Mouse (Mus musculus): ENCODE measurements at regions not wholly inside any gene's neighbourhood (a gene's known extent, or its start where the extent isn't known, plus 50 kb on each side); places are given as distances from the start of the nearest gene placed in this dataset.

DNA sequence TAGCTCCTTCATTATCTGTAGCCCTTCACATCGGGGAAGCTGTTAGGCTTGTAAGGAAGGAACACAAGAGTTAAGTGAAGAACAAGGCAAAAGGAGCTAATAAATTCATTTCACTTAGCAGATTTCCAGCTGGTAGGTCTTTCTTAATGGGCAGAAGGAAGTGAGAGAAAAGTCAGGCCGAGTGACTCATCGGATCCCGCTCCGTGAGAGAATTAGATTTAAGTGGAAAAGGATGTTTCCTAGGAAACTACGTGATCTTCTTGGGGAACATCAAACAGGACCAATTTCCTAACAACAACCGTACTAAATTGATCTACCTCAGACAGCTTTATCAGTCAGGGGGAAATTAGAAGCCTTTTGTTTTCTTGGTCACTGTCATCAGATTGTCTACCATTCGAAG lies 625.4 kb upstream of the Arpp21 start:
- Histone ChIP-seq H3K9me3 (ENCODE audit: control insufficient read depth, low read depth, low read length) (no peaks in the 10 kb centered on the region), H3K4me3 (ENCODE audit: low read depth, low read length) (no peak overlapping the region), H3K4me2 (replicated peaks; ENCODE audit: low read depth, low read length) (no peak overlapping the region), H3K27me3 (ENCODE audit: control insufficient read depth, insufficient read depth, low read length) (no peaks in the 10 kb centered on the region), H3K9ac (replicated peaks; ENCODE audit: low read depth, low read length) (no peak overlapping the region), H3K4me1 (ENCODE audit: control insufficient read depth, insufficient read depth, low read length) (no peaks in the 10 kb centered on the region), H3K36me3 (ENCODE audit: control insufficient read depth, insufficient read depth, low read length) (no peaks in the 10 kb centered on the region), H3K27ac (ENCODE audit: low read length) (no peak overlapping the region)
- ATAC-seq (ENCODE audit: insufficient number of reproducible peaks, insufficient read depth, low FRiP score, low read depth): no peak
- WGBS: 69% methylated on average over 8 of the region's 8 CpGs

GRCm38 (mm10) chr9:112860307-112860893 lies 624.7 kb upstream of the Arpp21 start:
- H3K9ac ChIP-seq (replicated peaks; ENCODE audit: low read depth, low read length): no peak overlapping the region
- no peaks in the 10 kb centered on the region for H3K36me3 ChIP-seq (ENCODE audit: control insufficient read depth, insufficient read depth, low read length)
- WGBS: 80% methylated on average over 3 of the region's 3 CpGs
- H3K27me3 ChIP-seq (ENCODE audit: control insufficient read depth, insufficient read depth, low read length): no peaks in the 10 kb centered on the region
- H3K9me3 ChIP-seq (ENCODE audit: control insufficient read depth, low read depth, low read length): no peaks in the 10 kb centered on the region
- no peak for ATAC-seq (ENCODE audit: insufficient number of reproducible peaks, insufficient read depth, low FRiP score, low read depth)
- H3K4me1 ChIP-seq (ENCODE audit: control insufficient read depth, insufficient read depth, low read length): no peaks in the 10 kb centered on the region
- H3K4me3 ChIP-seq (ENCODE audit: low read depth, low read length): no peak overlapping the region
- H3K4me2 ChIP-seq (replicated peaks; ENCODE audit: low read depth, low read length): no peak overlapping the region
- H3K27ac ChIP-seq (ENCODE audit: low read length): no peak overlapping the region

DNA sequence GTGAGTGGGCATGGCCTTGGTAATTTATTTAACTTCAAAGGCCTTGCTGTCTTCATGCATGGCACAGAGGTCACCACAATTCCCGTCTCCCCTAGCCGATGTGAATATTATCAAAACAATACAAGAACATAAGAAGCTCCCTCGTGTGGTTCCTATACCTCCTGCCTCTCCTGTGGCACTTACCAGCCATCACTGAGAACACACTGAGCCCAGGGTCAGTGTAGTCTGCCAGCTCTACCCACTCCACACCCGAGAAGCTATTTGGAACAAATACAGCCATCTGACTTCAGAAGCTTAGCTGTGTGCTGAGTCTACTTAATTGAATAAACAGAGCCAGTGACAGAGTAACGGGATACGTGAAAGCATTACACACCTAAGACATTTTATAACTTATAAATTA lies 605.7 kb upstream of the Arpp21 start:
- Histone ChIP-seq H3K4me1 (ENCODE audit: control insufficient read depth, insufficient read depth, low read length) (no peaks in the 10 kb centered on the region), H3K36me3 (ENCODE audit: control insufficient read depth, insufficient read depth, low read length) (no peaks in the 10 kb centered on the region), H3K9me3 (ENCODE audit: control insufficient read depth, low read depth, low read length) (no peaks in the 10 kb centered on the region), H3K9ac (replicated peaks; ENCODE audit: low read depth, low read length) (no peak overlapping the region), H3K4me3 (ENCODE audit: low read depth, low read length) (no peak overlapping the region), H3K4me2 (replicated peaks; ENCODE audit: low read depth, low read length) (no peak overlapping the region), H3K27me3 (ENCODE audit: control insufficient read depth, insufficient read depth, low read length) (no peaks in the 10 kb centered on the region), H3K27ac (ENCODE audit: low read length) (no peak overlapping the region)
- no peak for ATAC-seq (ENCODE audit: insufficient number of reproducible peaks, insufficient read depth, low FRiP score, low read depth)
- WGBS: 35% methylated on average over 6 of the region's 6 CpGs

- Histone ChIP-seq H3K4me1 (ENCODE audit: control insufficient read depth, insufficient read depth, low read length) (no peaks in the 10 kb centered on the region), H3K9me3 (ENCODE audit: control insufficient read depth, low read depth, low read length) (no peaks in the 10 kb centered on the region), H3K4me3 (ENCODE audit: low read depth, low read length) (no peak overlapping the region), H3K4me2 (replicated peaks; ENCODE audit: low read depth, low read length) (no peak overlapping the region), H3K27me3 (ENCODE audit: control insufficient read depth, insufficient read depth, low read length) (no peaks in the 10 kb centered on the region), H3K27ac (ENCODE audit: low read length) (no peak overlapping the region), H3K36me3 (ENCODE audit: control insufficient read depth, insufficient read depth, low read length) (no peaks in the 10 kb centered on the region), H3K9ac (replicated peaks; ENCODE audit: low read depth, low read length) (no peak overlapping the region)
- 73% methylated on average over 7 of the region's 7 CpGs for WGBS
- ATAC-seq (ENCODE audit: insufficient number of reproducible peaks, insufficient read depth, low FRiP score, low read depth): no peak
These were observed 603.5 kb upstream of the Arpp21 start for GRCm38 (mm10) chr9:112839071-112839793.

DNA sequence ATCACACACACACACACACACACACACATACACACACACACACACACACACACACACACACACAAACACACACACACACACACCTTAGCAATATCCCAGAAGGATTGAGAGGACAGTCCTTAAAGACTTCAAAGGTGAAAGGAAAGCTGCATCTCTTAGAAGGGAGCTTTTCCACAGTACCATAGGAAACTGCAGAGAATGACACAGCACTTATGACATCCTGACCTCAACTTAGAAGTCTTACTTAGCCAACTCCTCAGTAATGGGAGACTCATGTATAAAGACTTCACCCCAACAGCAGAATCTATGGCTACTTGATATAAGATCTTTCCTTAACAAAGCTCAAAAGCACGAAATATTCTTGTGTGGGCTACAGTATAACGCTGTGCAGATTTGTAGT lies 601.8 kb upstream of the Arpp21 start:
- WGBS: 97% methylated on average over 2 of the region's 2 CpGs
- no peaks in the 10 kb centered on the region for H3K27me3 ChIP-seq (ENCODE audit: control insufficient read depth, insufficient read depth, low read length)
- no peaks in the 10 kb centered on the region for H3K36me3 ChIP-seq (ENCODE audit: control insufficient read depth, insufficient read depth, low read length)
- H3K4me1 ChIP-seq (ENCODE audit: control insufficient read depth, insufficient read depth, low read length): no peaks in the 10 kb centered on the region
- H3K4me2 ChIP-seq (replicated peaks; ENCODE audit: low read depth, low read length): no peak overlapping the region
- H3K9me3 ChIP-seq (ENCODE audit: control insufficient read depth, low read depth, low read length): no peaks in the 10 kb centered on the region
- ATAC-seq (ENCODE audit: insufficient number of reproducible peaks, insufficient read depth, low FRiP score, low read depth): no peak
- H3K4me3 ChIP-seq (ENCODE audit: low read depth, low read length): no peak overlapping the region
- no peak overlapping the region for H3K9ac ChIP-seq (replicated peaks; ENCODE audit: low read depth, low read length)
- H3K27ac ChIP-seq (ENCODE audit: low read length): no peak overlapping the region

DNA sequence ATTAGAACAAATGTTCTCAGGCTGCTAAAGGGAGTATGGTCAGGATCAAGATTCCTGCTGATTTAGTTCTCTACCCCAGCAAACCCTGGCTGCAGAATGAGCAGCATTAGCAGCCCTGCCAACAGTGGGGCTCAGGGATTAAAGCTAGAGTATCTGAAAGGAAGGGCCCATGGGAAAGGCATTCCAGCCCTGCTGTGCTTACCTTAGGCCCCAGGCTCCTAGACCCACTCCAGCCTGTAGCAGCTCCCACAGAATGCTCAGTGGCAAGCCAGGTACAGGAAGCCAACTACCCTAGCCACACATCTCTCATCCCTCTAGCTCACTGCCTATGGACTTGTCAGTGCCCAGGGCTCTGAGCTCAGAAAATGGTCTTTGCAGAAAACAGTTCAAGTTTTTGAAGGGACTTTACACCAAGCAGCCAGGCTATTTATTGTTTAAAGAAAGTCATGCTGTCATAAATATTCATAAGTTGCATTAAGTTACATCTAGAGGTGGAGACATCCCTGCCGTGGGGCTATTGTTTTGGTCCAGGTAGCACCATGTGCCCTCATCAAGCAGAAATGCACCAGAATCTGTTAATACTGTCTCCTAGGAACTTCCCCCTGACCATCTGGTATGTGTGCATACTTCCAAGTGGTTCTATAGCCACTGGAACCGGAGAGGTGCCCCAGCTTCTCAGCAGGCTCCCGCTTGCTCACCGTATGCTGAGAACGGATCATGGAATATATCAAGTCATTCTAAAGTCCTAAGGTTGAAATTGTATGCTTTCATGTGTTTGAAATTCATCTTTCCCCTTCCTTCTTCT lies 598.9 kb upstream of the Arpp21 start:
- Histone ChIP-seq H3K4me1 (ENCODE audit: control insufficient read depth, insufficient read depth, low read length) (no peaks in the 10 kb centered on the region), H3K27ac (ENCODE audit: low read length) (no peak overlapping the region), H3K4me3 (ENCODE audit: low read depth, low read length) (no peak overlapping the region), H3K9me3 (ENCODE audit: control insufficient read depth, low read depth, low read length) (no peaks in the 10 kb centered on the region), H3K4me2 (replicated peaks; ENCODE audit: low read depth, low read length) (no peak overlapping the region), H3K9ac (replicated peaks; ENCODE audit: low read depth, low read length) (no peak overlapping the region), H3K36me3 (ENCODE audit: control insufficient read depth, insufficient read depth, low read length) (no peaks in the 10 kb centered on the region), H3K27me3 (ENCODE audit: control insufficient read depth, insufficient read depth, low read length) (no peaks in the 10 kb centered on the region)
- no peak for ATAC-seq (ENCODE audit: insufficient number of reproducible peaks, insufficient read depth, low FRiP score, low read depth)
- WGBS: 87% methylated on average over 5 of the region's 5 CpGs

GRCm38 (mm10) chr9:112831102-112831501 lies 595.4 kb upstream of the Arpp21 start:
- no peaks in the 10 kb centered on the region for H3K9me3 ChIP-seq (ENCODE audit: control insufficient read depth, low read depth, low read length)
- 78% methylated on average over 2 of the region's 2 CpGs for WGBS
- H3K27me3 ChIP-seq (ENCODE audit: control insufficient read depth, insufficient read depth, low read length): no peaks in the 10 kb centered on the region
- no peaks in the 10 kb centered on the region for H3K4me1 ChIP-seq (ENCODE audit: control insufficient read depth, insufficient read depth, low read length)
- H3K36me3 ChIP-seq (ENCODE audit: control insufficient read depth, insufficient read depth, low read length): no peaks in the 10 kb centered on the region
- H3K4me3 ChIP-seq (ENCODE audit: low read depth, low read length): no peak overlapping the region
- no peak overlapping the region for H3K27ac ChIP-seq (ENCODE audit: low read length)
- no peak for ATAC-seq (ENCODE audit: insufficient number of reproducible peaks, insufficient read depth, low FRiP score, low read depth)
- no peak overlapping the region for H3K9ac ChIP-seq (replicated peaks; ENCODE audit: low read depth, low read length)
- no peak overlapping the region for H3K4me2 ChIP-seq (replicated peaks; ENCODE audit: low read depth, low read length)

GRCm38 (mm10) chr9:112828602-112829001 lies 592.9 kb upstream of the Arpp21 start:
- Histone ChIP-seq H3K9ac (replicated peaks; ENCODE audit: low read depth, low read length) (no peak overlapping the region), H3K4me1 (ENCODE audit: control insufficient read depth, insufficient read depth, low read length) (no peaks in the 10 kb centered on the region), H3K9me3 (ENCODE audit: control insufficient read depth, low read depth, low read length) (no peaks in the 10 kb centered on the region), H3K4me3 (ENCODE audit: low read depth, low read length) (no peak overlapping the region), H3K27me3 (ENCODE audit: control insufficient read depth, insufficient read depth, low read length) (no peaks in the 10 kb centered on the region), H3K4me2 (replicated peaks; ENCODE audit: low read depth, low read length) (no peak overlapping the region), H3K27ac (ENCODE audit: low read length) (no peak overlapping the region), H3K36me3 (ENCODE audit: control insufficient read depth, insufficient read depth, low read length) (no peaks in the 10 kb centered on the region)
- WGBS: 74% methylated on average over 4 of the region's 4 CpGs
- no peak for ATAC-seq (ENCODE audit: insufficient number of reproducible peaks, insufficient read depth, low FRiP score, low read depth)
